Mouse (Mus musculus): Measurements from ENCODE around the gene Smoc2. TPM values are rescaled to one million over a fixed set of nuclear protein-coding genes. Genes with fewer than 3 reads are reported as not detected.

Gene Smoc2
- polyA plus RNA-seq, 1 experiment, result not detected

GRCm38 (mm10) chr17:14400960-14401359, 121.7 kb downstream of the Smoc2 start:
- no peak for TF ChIP-seq GATA1 (IDR thresholded peaks at IDR 0.05; ENCODE audit: low read length)

GRCm38 (mm10) chr17:14407874-14408273, 128.6 kb downstream of the Smoc2 start:
- TF ChIP-seq GATA1 (IDR thresholded peaks at IDR 0.05; ENCODE audit: low read length), result no peak

GRCm38 (mm10) chr17:14412460-14412859, 133.2 kb downstream of the Smoc2 start:
- TF ChIP-seq GATA1 (IDR thresholded peaks at IDR 0.05; ENCODE audit: low read length), result no peak

GRCm38 (mm10) chr17:14414511-14414910, 135.2 kb downstream of the Smoc2 start:
- no peak for TF ChIP-seq GATA1 (IDR thresholded peaks at IDR 0.05; ENCODE audit: low read length)

GRCm38 (mm10) chr17:14420460-14421046, 141.2 kb downstream of the Smoc2 start:
- no peak for TF ChIP-seq GATA1 (IDR thresholded peaks at IDR 0.05; ENCODE audit: low read length)

- TF ChIP-seq GATA1 (IDR thresholded peaks at IDR 0.05; ENCODE audit: low read length), result no peak
Measured at GRCm38 (mm10) chr17:14426481-14426880, 147.2 kb downstream of the Smoc2 start.

GRCm38 (mm10) chr17:14434717-14435116, 155.4 kb downstream of the Smoc2 start:
- TF ChIP-seq GATA1 (IDR thresholded peaks at IDR 0.05; ENCODE audit: low read length), result no peak

GRCm38 (mm10) chr17:14445611-14446010, 166.3 kb downstream of the Smoc2 start:
- TF ChIP-seq GATA1 (IDR thresholded peaks at IDR 0.05; ENCODE audit: low read length), result no peak

- TF ChIP-seq GATA1 (IDR thresholded peaks at IDR 0.05; ENCODE audit: low read length), result no peak
Measured at GRCm38 (mm10) chr17:14447275-14447674, 168.0 kb downstream of the Smoc2 start.

Other genes with a start within 250 kb of the Smoc2 start
- not detected in 2 replicates for gene Gm7358, start 220.0 kb upstream of the Smoc2 start, polyA plus RNA-seq (2012)
- gene Dact2, start 75.2 kb upstream of the Smoc2 start, polyA plus RNA-seq (2012), result not detected in 2 replicates